Mouse (Mus musculus): ENCODE results near the gene Bola1. TPM values are rescaled to one million over a fixed set of nuclear protein-coding genes. Genes with fewer than 3 reads are reported as not detected.
"Not testable (repeated sequence)": the region's sequence is repeated elsewhere in the genome, so short reads cannot be mapped to it uniquely, and the experiment has no call there.

Bola1 gene
- polyA plus RNA-seq, 1 experiment from 2014 or later = 86.0 TPM

GRCm38 (mm10) chr3:96247356-96248140 lies 28.0 kb upstream of the Bola1 start:
- peak; percentile 34 for DNase-seq (ENCODE audit: low spot score)

GRCm38 (mm10) chr3:96246427-96246856 lies 26.9 kb upstream of the Bola1 start, which contains the start of gene Hist2h3c1:
TSS of gene Hist2h3c1 (plus strand) at chr3:96246685.
- not testable (repeated sequence) for DNase-seq (ENCODE audit: low spot score)

GRCm38 (mm10) chr3:96246018-96246417 lies 26.5 kb upstream of the Bola1 start:
- DNase-seq (ENCODE audit: low spot score) = not testable (repeated sequence)

GRCm38 (mm10) chr3:96245003-96245886 lies 25.7 kb upstream of the Bola1 start, which contains the start of gene Hist2h2aa1:
TSS of gene Hist2h2aa1 (plus strand) at chr3:96245497.
- DNase-seq (ENCODE audit: low spot score) = peak; percentile 82

GRCm38 (mm10) chr3:96243921-96244572 lies 24.5 kb upstream of the Bola1 start:
- no peak for DNase-seq (ENCODE audit: low spot score)

GRCm38 (mm10) chr3:96240799-96241197 lies 21.3 kb upstream of the Bola1 start:
- no peak for DNase-seq (ENCODE audit: low spot score)

GRCm38 (mm10) chr3:96239949-96240798 lies 20.7 kb upstream of the Bola1 start, which contains the start of gene Hist2h2aa2:
TSS of gene Hist2h2aa2 (minus strand) at chr3:96240276.
- DNase-seq (ENCODE audit: low spot score) = peak; percentile 63

GRCm38 (mm10) chr3:96238954-96239793 lies 19.7 kb upstream of the Bola1 start, which contains the start of gene Hist2h3c2:
TSS of gene Hist2h3c2 (minus strand) at chr3:96239127.
- not testable (repeated sequence) for DNase-seq (ENCODE audit: low spot score)

GRCm38 (mm10) chr3:96237904-96238511 lies 18.5 kb upstream of the Bola1 start:
- peak; percentile 51 for DNase-seq (ENCODE audit: low spot score)

GRCm38 (mm10) chr3:96237335-96237903 lies 17.9 kb upstream of the Bola1 start:
- peak; percentile 31 for DNase-seq (ENCODE audit: low spot score)

GRCm38 (mm10) chr3:96236834-96237334 lies 17.4 kb upstream of the Bola1 start:
- DNase-seq (ENCODE audit: low spot score) = no peak

- no peak for DNase-seq (ENCODE audit: low spot score)
Measured at GRCm38 (mm10) chr3:96235836-96236235, 16.3 kb upstream of the Bola1 start.

- DNase-seq (ENCODE audit: low spot score) = peak; percentile 33
Measured at GRCm38 (mm10) chr3:96234914-96235313, 15.4 kb upstream of the Bola1 start.

- no peak for DNase-seq (ENCODE audit: low spot score)
Measured at GRCm38 (mm10) chr3:96231758-96232120, 12.2 kb upstream of the Bola1 start.

- DNase-seq (ENCODE audit: low spot score) = no peak
Measured at GRCm38 (mm10) chr3:96230910-96231757, 11.6 kb upstream of the Bola1 start.

GRCm38 (mm10) chr3:96230404-96230803 lies 10.9 kb upstream of the Bola1 start:
- no peak for DNase-seq (ENCODE audit: low spot score)

- no peak for DNase-seq (ENCODE audit: low spot score)
Measured at GRCm38 (mm10) chr3:96228828-96229227, 9.3 kb upstream of the Bola1 start.
